Mouse (Mus musculus): Measurements from ENCODE around the gene Lsm4. TPM values are rescaled to one million over a fixed set of nuclear protein-coding genes. Genes with fewer than 3 reads are reported as not detected.

The Lsm4 gene
- polyA plus RNA-seq (2014; fragmentation: Nextera tagmentation; extraction: Ambion mirVana) = 200 and 220 TPM in 2 replicates

GRCm38 (mm10) chr8:70673079-70673856 lies at the start of gene Lsm4:
Gene Lsm4 (plus strand): TSS chr8:70673248.
- under 1% methylated on average over 58 of the region's 60 CpGs for WGBS
- peak within 1 kb of the TSS; percentile 85 for H3K4me2 ChIP-seq (ENCODE audit: low read length)
- DNase-seq (ENCODE audit: low spot score) = peak; percentile 100
- H3K27ac ChIP-seq (ENCODE audit: low read depth, low read length) = peak within 1 kb of the TSS; percentile 96
- no peaks in the 10 kb centered on the region for H3K27me3 ChIP-seq (replicated peaks; ENCODE audit: control insufficient read depth, insufficient read depth, low read length)
- peak within 1 kb of the TSS; percentile 71 for H3K9ac ChIP-seq (ENCODE audit: low read length)
- peaks cover 10% of the 10 kb centered on the region for H3K36me3 ChIP-seq (ENCODE audit: control insufficient read depth, insufficient read depth, low read length)
- no peaks in the 10 kb centered on the region for H3K9me3 ChIP-seq (replicated peaks; ENCODE audit: control insufficient read depth, low read length)
- H3K4me1 ChIP-seq (ENCODE audit: control insufficient read depth, insufficient read depth, low read length) = peaks cover 10% of the 10 kb centered on the region
- peak within 1 kb of the TSS; percentile 62 for H3K4me3 ChIP-seq (ENCODE audit: low read depth, low read length)
- ATAC-seq = peak; percentile 98

GRCm38 (mm10) chr8:70625104-70625503 lies 47.9 kb upstream of the Lsm4 start:
- Histone ChIP-seq H3K4me1 (ENCODE audit: control insufficient read depth, insufficient read depth, low read length) (no peaks in the 10 kb centered on the region; the same call in 1 of the 2 replicates), H3K4me2 (ENCODE audit: low read length) (no peak overlapping the region), H3K4me3 (ENCODE audit: low read depth, low read length) (no peak overlapping the region), H3K27me3 (replicated peaks; ENCODE audit: control insufficient read depth, insufficient read depth, low read length) (no peaks in the 10 kb centered on the region), H3K27ac (ENCODE audit: low read depth, low read length) (no peak overlapping the region), H3K9ac (ENCODE audit: low read length) (no peak overlapping the region), H3K9me3 (replicated peaks; ENCODE audit: control insufficient read depth, low read length) (no peaks in the 10 kb centered on the region), H3K36me3 (ENCODE audit: control insufficient read depth, insufficient read depth, low read length) (no peaks in the 10 kb centered on the region)
- DNase-seq (ENCODE audit: low spot score) (peak; percentile 54), ATAC-seq (no peak)
- 13% methylated on average over 5 of the region's 5 CpGs for WGBS

GRCm38 (mm10) chr8:70627041-70627440 lies 46.0 kb upstream of the Lsm4 start:
- Histone ChIP-seq H3K9ac (ENCODE audit: low read length) (no peak overlapping the region), H3K27me3 (replicated peaks; ENCODE audit: control insufficient read depth, insufficient read depth, low read length) (peaks cover 8% of the 10 kb centered on the region; the same call in 1 of the 2 replicates), H3K4me1 (ENCODE audit: control insufficient read depth, insufficient read depth, low read length) (peaks cover 3% of the 10 kb centered on the region; the same call in 1 of the 2 replicates), H3K9me3 (replicated peaks; ENCODE audit: control insufficient read depth, low read length) (no peaks in the 10 kb centered on the region), H3K36me3 (ENCODE audit: control insufficient read depth, insufficient read depth, low read length) (no peaks in the 10 kb centered on the region), H3K27ac (ENCODE audit: low read depth, low read length) (no peak overlapping the region), H3K4me2 (ENCODE audit: low read length) (no peak overlapping the region), H3K4me3 (ENCODE audit: low read depth, low read length) (no peak overlapping the region)
- WGBS = 89% methylated on average over 5 of the region's 5 CpGs
- ATAC-seq = no peak
- no peak for DNase-seq (ENCODE audit: low spot score)

GRCm38 (mm10) chr8:70628986-70629490 lies 44.0 kb upstream of the Lsm4 start:
- peak; percentile 1 for ATAC-seq
- Histone ChIP-seq H3K9ac (ENCODE audit: low read length) (peak overlapping the region; percentile 61), H3K36me3 (ENCODE audit: control insufficient read depth, insufficient read depth, low read length) (no peaks in the 10 kb centered on the region), H3K27me3 (replicated peaks; ENCODE audit: control insufficient read depth, insufficient read depth, low read length) (peaks cover 8% of the 10 kb centered on the region; the same call in 1 of the 2 replicates), H3K4me2 (ENCODE audit: low read length) (peak overlapping the region; percentile 59), H3K27ac (ENCODE audit: low read depth, low read length) (no peak overlapping the region), H3K4me3 (ENCODE audit: low read depth, low read length) (peak overlapping the region; percentile 40), H3K9me3 (replicated peaks; ENCODE audit: control insufficient read depth, low read length) (no peaks in the 10 kb centered on the region), H3K4me1 (ENCODE audit: control insufficient read depth, insufficient read depth, low read length) (peaks cover 3% of the 10 kb centered on the region; the same call in 1 of the 2 replicates)
- WGBS = 57% methylated on average over 7 of the region's 7 CpGs
- DNase-seq (ENCODE audit: low spot score) = no peak

GRCm38 (mm10) chr8:70629574-70630531 lies 43.2 kb upstream of the Lsm4 start:
- H3K9ac ChIP-seq (ENCODE audit: low read length) = peak overlapping the region; percentile 61
- peak overlapping the region; percentile 59 for H3K4me2 ChIP-seq (ENCODE audit: low read length)
- no peaks in the 10 kb centered on the region for H3K36me3 ChIP-seq (ENCODE audit: control insufficient read depth, insufficient read depth, low read length)
- DNase-seq (ENCODE audit: low spot score) = peak; percentile 92
- peaks cover 8% of the 10 kb centered on the region; the same call in 1 of the 2 replicates for H3K27me3 ChIP-seq (replicated peaks; ENCODE audit: control insufficient read depth, insufficient read depth, low read length)
- H3K4me1 ChIP-seq (ENCODE audit: control insufficient read depth, insufficient read depth, low read length) = peaks cover 3% of the 10 kb centered on the region; the same call in 1 of the 2 replicates
- H3K4me3 ChIP-seq (ENCODE audit: low read depth, low read length) = peak overlapping the region; percentile 40
- ATAC-seq = peak; percentile 94
- WGBS = 1% methylated on average over 58 of the region's 60 CpGs
- H3K27ac ChIP-seq (ENCODE audit: low read depth, low read length) = peak overlapping the region; percentile 27; the same call in 1 of the 2 replicates
- H3K9me3 ChIP-seq (replicated peaks; ENCODE audit: control insufficient read depth, low read length) = no peaks in the 10 kb centered on the region

- no peak overlapping the region for H3K4me3 ChIP-seq (ENCODE audit: low read depth, low read length)
- H3K4me1 ChIP-seq (ENCODE audit: control insufficient read depth, insufficient read depth, low read length) = peaks cover 3% of the 10 kb centered on the region; the same call in 1 of the 2 replicates
- no peaks in the 10 kb centered on the region for H3K9me3 ChIP-seq (replicated peaks; ENCODE audit: control insufficient read depth, low read length)
- H3K36me3 ChIP-seq (ENCODE audit: control insufficient read depth, insufficient read depth, low read length) = no peaks in the 10 kb centered on the region
- WGBS = 19% methylated on average over 22 of the region's 22 CpGs
- H3K9ac ChIP-seq (ENCODE audit: low read length) = no peak overlapping the region
- no peak overlapping the region for H3K4me2 ChIP-seq (ENCODE audit: low read length)
- peaks cover 8% of the 10 kb centered on the region; the same call in 1 of the 2 replicates for H3K27me3 ChIP-seq (replicated peaks; ENCODE audit: control insufficient read depth, insufficient read depth, low read length)
- H3K27ac ChIP-seq (ENCODE audit: low read depth, low read length) = no peak overlapping the region
- no peak for DNase-seq (ENCODE audit: low spot score)
- ATAC-seq = peak; percentile 9; the same call in 1 of the 2 replicates
These were observed 42.3 kb upstream of the Lsm4 start for GRCm38 (mm10) chr8:70630532-70631381.

- no peak overlapping the region for H3K4me3 ChIP-seq (ENCODE audit: low read depth, low read length)
- H3K27me3 ChIP-seq (replicated peaks; ENCODE audit: control insufficient read depth, insufficient read depth, low read length) = peaks cover 8% of the 10 kb centered on the region; the same call in 1 of the 2 replicates
- no peak overlapping the region for H3K4me2 ChIP-seq (ENCODE audit: low read length)
- no peak for ATAC-seq
- 21% methylated on average over 24 of the region's 24 CpGs for WGBS
- H3K9me3 ChIP-seq (replicated peaks; ENCODE audit: control insufficient read depth, low read length) = no peaks in the 10 kb centered on the region
- no peak overlapping the region for H3K9ac ChIP-seq (ENCODE audit: low read length)
- no peak overlapping the region for H3K27ac ChIP-seq (ENCODE audit: low read depth, low read length)
- peaks cover 3% of the 10 kb centered on the region; the same call in 1 of the 2 replicates for H3K4me1 ChIP-seq (ENCODE audit: control insufficient read depth, insufficient read depth, low read length)
- no peaks in the 10 kb centered on the region for H3K36me3 ChIP-seq (ENCODE audit: control insufficient read depth, insufficient read depth, low read length)
- DNase-seq (ENCODE audit: low spot score) = no peak
These were observed 41.6 kb upstream of the Lsm4 start for GRCm38 (mm10) chr8:70631436-70631835.

Data from forebrain, embryonic 14.5 days (tissue).